Mouse (Mus musculus) neural tube, embryonic 15.5 days (tissue): Measurements from ENCODE around the gene Hdac7. TPM values are rescaled to one million over a fixed set of nuclear protein-coding genes. Genes with fewer than 3 reads are reported as not detected.

Experiments
- ATAC-seq: fragments of 200-750 bp; cut with Nextera tagmentation; 2 replicates; pipeline ENCODE4 v1.8.0; 2017; ENCODE audit warnings: mild to moderate bottlenecking, moderate TSS enrichment, moderate library complexity; ENCODE audit not compliant: low FRiP score
- H3K27ac ChIP-seq: fragments of 300-500 bp; sonication (generic); replicated peaks from 2 replicates; pipeline ENCODE4 v1.5.1; 2015; ENCODE audit warnings: mild to moderate bottlenecking, inconsistent platforms
- H3K27me3 ChIP-seq: fragments of 300-500 bp; sonication (generic); replicated peaks from 2 replicates; pipeline ENCODE4 v1.6.1; 2015; ENCODE audit warnings: inconsistent platforms
- H3K36me3 ChIP-seq: fragments of 300-500 bp; sonication (generic); 2 replicates; pipeline ENCODE4 v1.6.1; 2015; ENCODE audit warnings: inconsistent platforms
- H3K4me1 ChIP-seq: fragments of 300-500 bp; sonication (generic); 2 replicates; pipeline ENCODE4 v1.6.1; 2015; ENCODE audit warnings: inconsistent platforms
- H3K4me2 ChIP-seq: fragments of 300-500 bp; sonication (generic); 2 replicates; pipeline ENCODE4 v1.6.1; 2015; ENCODE audit warnings: inconsistent platforms, mild to moderate bottlenecking, moderate library complexity
- H3K4me3 ChIP-seq: fragments of 300-500 bp; sonication (generic); replicated peaks from 2 replicates; pipeline ENCODE4 v1.5.1; 2015; ENCODE audit warnings: mild to moderate bottlenecking, inconsistent platforms
- H3K9ac ChIP-seq: fragments of 300-500 bp; sonication (generic); replicated peaks from 2 replicates; pipeline ENCODE4 v1.6.1; 2015; ENCODE audit warnings: mild to moderate bottlenecking, inconsistent platforms
- H3K9me3 ChIP-seq: fragments of 300-500 bp; sonication (generic); replicated peaks from 2 replicates; pipeline ENCODE4 v1.6.1; 2016; ENCODE audit warnings: inconsistent platforms
- WGBS: fragments of 180-500 bp; shearing (Covaris S2); methylation state at CpG from one replicate; pipeline ENCODE4 v1.1.7; 2015; ENCODE audit warnings: mixed read lengths; 5-methylcytosine and 5-hydroxymethylcytosine counted together
- polyA plus RNA-seq: library from polyadenylated mRNA; unstranded; fragments of >200 nt; fragmentation: Nextera tagmentation; extraction: Ambion mirVana; gene quantifications from 2 replicates; pipeline ENCODE4 v1.2.1, GENCODE M21; 2015

Gene Hdac7
- polyA plus RNA-seq, 1 experiment from 2014 or later, result 26.5 TPM

- peaks cover 19% of the 10 kb centered on the region for H3K4me1 ChIP-seq
- WGBS, result 94% methylated on average over 18 of the region's 18 CpGs
- no peaks in the 10 kb centered on the region for H3K27me3 ChIP-seq
- H3K36me3 ChIP-seq, result peaks cover 71% of the 10 kb centered on the region
- no peaks in the 10 kb centered on the region for H3K9me3 ChIP-seq
- no peak for ATAC-seq
- H3K4me2 ChIP-seq, result no peak overlapping the region
- H3K9ac ChIP-seq, result no peak overlapping the region
- no peak overlapping the region for H3K27ac ChIP-seq
- no peak overlapping the region for H3K4me3 ChIP-seq
Observed at GRCm38 (mm10) chr15:97793386-97794153, 50.7 kb downstream of the Hdac7 start.

GRCm38 (mm10) chr15:97791126-97791700, 53.1 kb downstream of the Hdac7 start:
- WGBS, result 89% methylated on average over 11 of the region's 11 CpGs
- H3K4me2 ChIP-seq, result no peak overlapping the region
- H3K4me3 ChIP-seq, result no peak overlapping the region
- H3K4me1 ChIP-seq, result peaks cover 31% of the 10 kb centered on the region
- peaks cover 53% of the 10 kb centered on the region for H3K36me3 ChIP-seq
- no peaks in the 10 kb centered on the region for H3K27me3 ChIP-seq
- ATAC-seq, result no peak
- H3K27ac ChIP-seq, result no peak overlapping the region
- H3K9ac ChIP-seq, result no peak overlapping the region
- no peaks in the 10 kb centered on the region for H3K9me3 ChIP-seq

- no peaks in the 10 kb centered on the region for H3K9me3 ChIP-seq
- H3K27ac ChIP-seq, result no peak overlapping the region
- H3K4me3 ChIP-seq, result no peak overlapping the region
- no peak for ATAC-seq
- no peaks in the 10 kb centered on the region for H3K27me3 ChIP-seq
- peaks cover 40% of the 10 kb centered on the region for H3K36me3 ChIP-seq
- WGBS, result 57% methylated on average over 20 of the region's 20 CpGs
- H3K4me1 ChIP-seq, result peaks cover 44% of the 10 kb centered on the region
- H3K9ac ChIP-seq, result no peak overlapping the region
- no peak overlapping the region for H3K4me2 ChIP-seq
Observed at GRCm38 (mm10) chr15:97789761-97790505, 54.4 kb downstream of the Hdac7 start.

- Histone ChIP-seq H3K36me3 (peaks cover 29% of the 10 kb centered on the region), H3K4me3 (no peak overlapping the region), H3K9ac (no peak overlapping the region; the same call in 1 of the 2 replicates), H3K9me3 (no peaks in the 10 kb centered on the region), H3K4me2 (no peak overlapping the region), H3K27ac (peak overlapping the region; percentile 64), H3K27me3 (no peaks in the 10 kb centered on the region), H3K4me1 (peaks cover 46% of the 10 kb centered on the region)
- WGBS, result 47% methylated on average over 6 of the region's 6 CpGs
- ATAC-seq, result no peak
Observed at GRCm38 (mm10) chr15:97788821-97789220, 55.5 kb downstream of the Hdac7 start.

- H3K4me2 ChIP-seq, result no peak overlapping the region
- peaks cover 21% of the 10 kb centered on the region for H3K36me3 ChIP-seq
- H3K27me3 ChIP-seq, result peaks cover 4% of the 10 kb centered on the region
- no peak overlapping the region; the same call in 1 of the 2 replicates for H3K9ac ChIP-seq
- no peak overlapping the region for H3K4me3 ChIP-seq
- ATAC-seq, result no peak
- 61% methylated on average over 19 of the region's 19 CpGs for WGBS
- no peaks in the 10 kb centered on the region for H3K9me3 ChIP-seq
- H3K4me1 ChIP-seq, result peaks cover 46% of the 10 kb centered on the region
- peak overlapping the region; percentile 64 for H3K27ac ChIP-seq
Observed at GRCm38 (mm10) chr15:97787799-97788667, 56.3 kb downstream of the Hdac7 start.

GRCm38 (mm10) chr15:97787148-97787798, 57.0 kb downstream of the Hdac7 start:
- peaks cover 15% of the 10 kb centered on the region for H3K36me3 ChIP-seq
- H3K4me2 ChIP-seq, result no peak overlapping the region
- H3K4me1 ChIP-seq, result peaks cover 52% of the 10 kb centered on the region
- H3K9me3 ChIP-seq, result no peaks in the 10 kb centered on the region
- no peak overlapping the region for H3K27ac ChIP-seq
- H3K27me3 ChIP-seq, result peaks cover 11% of the 10 kb centered on the region
- H3K9ac ChIP-seq, result 0 out of 2 replicates have a peak overlapping the region, but pooled peaks have one; percentile 1
- no peak for ATAC-seq
- WGBS, result 86% methylated on average over 7 of the region's 7 CpGs
- H3K4me3 ChIP-seq, result no peak overlapping the region

- WGBS, result 78% methylated on average over 10 of the region's 10 CpGs
- Histone ChIP-seq H3K4me1 (peaks cover 59% of the 10 kb centered on the region), H3K4me2 (0 out of 2 replicates have a peak overlapping the region, but pooled peaks have one; percentile 68), H3K9me3 (no peaks in the 10 kb centered on the region), H3K4me3 (no peak overlapping the region), H3K9ac (no peak overlapping the region), H3K36me3 (peaks cover 10% of the 10 kb centered on the region), H3K27me3 (peaks cover 11% of the 10 kb centered on the region), H3K27ac (no peak overlapping the region)
- no peak for ATAC-seq
Observed at GRCm38 (mm10) chr15:97786412-97787112, 57.7 kb downstream of the Hdac7 start.

GRCm38 (mm10) chr15:97785731-97786411, 58.4 kb downstream of the Hdac7 start:
- peaks cover 63% of the 10 kb centered on the region for H3K4me1 ChIP-seq

GRCm38 (mm10) chr15:97784561-97785161, 59.6 kb downstream of the Hdac7 start:
- Histone ChIP-seq H3K4me2 (peak overlapping the region; percentile 68), H3K36me3 (no peaks in the 10 kb centered on the region), H3K9me3 (no peaks in the 10 kb centered on the region), H3K4me1 (peaks cover 64% of the 10 kb centered on the region), H3K9ac (peak overlapping the region; percentile 92), H3K27ac (peak overlapping the region; percentile 75), H3K27me3 (peaks cover 11% of the 10 kb centered on the region), H3K4me3 (peak overlapping the region; percentile 80)
- ATAC-seq, result peak; percentile 68
- 4% methylated on average over 44 of the region's 45 CpGs for WGBS

More at GRCm38 (mm10) chr15:97785731-97786411, 58.4 kb downstream of the Hdac7 start:
- no peaks in the 10 kb centered on the region for H3K9me3 ChIP-seq
- H3K4me2 ChIP-seq, result peak overlapping the region; percentile 68; the same call in 1 of the 2 replicates
- no peak overlapping the region for H3K9ac ChIP-seq
- 85% methylated on average over 9 of the region's 9 CpGs for WGBS
- no peak overlapping the region for H3K4me3 ChIP-seq
- no peak overlapping the region for H3K27ac ChIP-seq
- H3K27me3 ChIP-seq, result peaks cover 11% of the 10 kb centered on the region
- no peak for ATAC-seq
- H3K36me3 ChIP-seq, result peaks cover 3% of the 10 kb centered on the region
